Mouse (Mus musculus) cerebellum, adult (tissue): ENCODE data around the gene Psmd1.

Experiments used
- ATAC-seq: cut with Nextera tagmentation; 2 replicates; pipeline ENCODE4 v1.9.2; 2017; ENCODE audit warnings: mild to moderate bottlenecking, moderate library complexity, mixed read lengths; ENCODE audit not compliant: insufficient number of reproducible peaks, low FRiP score, low TSS enrichment

The Psmd1 gene

GRCm38 (mm10) chr1:86154133-86154823 is 90.1 kb downstream of the Psmd1 start, which contains the start of gene Armc9:
Gene Armc9 (plus strand): TSS chr1:86154780.
- peak; percentile 100 for ATAC-seq

DNA sequence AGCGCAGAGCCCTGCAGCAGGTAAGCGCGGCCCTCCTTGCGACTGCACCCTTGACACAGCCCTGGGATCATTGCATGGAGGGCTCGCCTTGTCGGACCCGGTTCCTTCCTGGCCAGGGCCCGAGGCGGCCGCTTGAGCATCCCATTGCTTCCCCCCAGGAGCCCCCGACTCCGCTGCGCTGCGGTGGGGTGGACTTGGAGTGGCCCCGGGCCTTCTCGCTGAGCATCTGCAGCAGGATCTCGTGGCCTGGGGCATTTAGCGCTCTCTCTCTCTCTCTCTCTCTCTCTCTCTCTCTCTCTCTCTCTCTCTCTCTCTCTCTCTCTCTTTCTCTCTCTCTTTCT is 90.6 kb downstream of the Psmd1 start:
- ATAC-seq: no peak

- no peak for ATAC-seq
Measured at GRCm38 (mm10) chr1:86156075-86156474, 91.9 kb downstream of the Psmd1 start.

GRCm38 (mm10) chr1:86156595-86156994 is 92.4 kb downstream of the Psmd1 start:
- ATAC-seq: no peak

GRCm38 (mm10) chr1:86160059-86160458 is 95.9 kb downstream of the Psmd1 start:
- no peak for ATAC-seq

GRCm38 (mm10) chr1:86160479-86160878 is 96.3 kb downstream of the Psmd1 start:
- ATAC-seq: no peak

DNA sequence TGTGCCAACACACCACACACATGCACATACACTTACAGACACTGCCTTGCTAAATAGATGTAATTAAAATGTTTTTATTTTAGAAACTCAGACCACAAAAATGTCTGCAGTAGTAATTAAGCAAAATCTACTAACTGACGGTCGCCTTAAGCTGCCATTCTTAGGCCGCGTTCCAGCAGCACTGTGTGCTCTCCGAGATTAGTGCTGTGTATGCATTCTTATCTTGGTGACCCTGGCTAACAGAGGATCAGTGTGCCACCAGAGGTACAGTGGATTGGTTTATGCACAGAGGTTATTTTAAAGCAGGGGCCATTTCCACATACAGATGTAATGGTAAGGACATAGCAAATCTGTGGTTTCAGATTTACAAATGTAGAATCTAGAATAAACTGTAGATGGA is 96.9 kb downstream of the Psmd1 start:
- ATAC-seq: no peak

DNA sequence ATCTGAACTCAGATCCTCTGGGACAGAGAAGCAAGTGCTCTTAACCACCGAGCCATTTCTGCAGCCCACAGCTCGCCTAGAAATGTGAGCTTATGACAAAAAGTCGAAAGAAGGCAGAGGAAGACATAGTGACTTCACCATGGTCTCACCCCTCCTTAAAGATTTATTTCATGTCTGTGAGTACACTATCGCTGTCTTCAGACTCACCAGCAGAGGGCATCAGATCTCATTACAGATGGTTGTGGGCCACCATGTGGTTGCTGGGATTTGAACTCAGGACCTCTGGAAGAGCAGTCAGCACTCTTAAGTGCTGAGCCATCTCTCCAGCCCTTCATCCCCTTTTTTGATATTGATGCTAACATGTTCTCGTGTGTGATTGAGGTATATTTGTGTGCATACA is 110.4 kb downstream of the Psmd1 start:
- ATAC-seq: no peak

GRCm38 (mm10) chr1:86176066-86176465 is 111.9 kb downstream of the Psmd1 start:
- ATAC-seq: no peak

GRCm38 (mm10) chr1:86178462-86179253 is 114.5 kb downstream of the Psmd1 start:
- ATAC-seq: peak; percentile 94

DNA sequence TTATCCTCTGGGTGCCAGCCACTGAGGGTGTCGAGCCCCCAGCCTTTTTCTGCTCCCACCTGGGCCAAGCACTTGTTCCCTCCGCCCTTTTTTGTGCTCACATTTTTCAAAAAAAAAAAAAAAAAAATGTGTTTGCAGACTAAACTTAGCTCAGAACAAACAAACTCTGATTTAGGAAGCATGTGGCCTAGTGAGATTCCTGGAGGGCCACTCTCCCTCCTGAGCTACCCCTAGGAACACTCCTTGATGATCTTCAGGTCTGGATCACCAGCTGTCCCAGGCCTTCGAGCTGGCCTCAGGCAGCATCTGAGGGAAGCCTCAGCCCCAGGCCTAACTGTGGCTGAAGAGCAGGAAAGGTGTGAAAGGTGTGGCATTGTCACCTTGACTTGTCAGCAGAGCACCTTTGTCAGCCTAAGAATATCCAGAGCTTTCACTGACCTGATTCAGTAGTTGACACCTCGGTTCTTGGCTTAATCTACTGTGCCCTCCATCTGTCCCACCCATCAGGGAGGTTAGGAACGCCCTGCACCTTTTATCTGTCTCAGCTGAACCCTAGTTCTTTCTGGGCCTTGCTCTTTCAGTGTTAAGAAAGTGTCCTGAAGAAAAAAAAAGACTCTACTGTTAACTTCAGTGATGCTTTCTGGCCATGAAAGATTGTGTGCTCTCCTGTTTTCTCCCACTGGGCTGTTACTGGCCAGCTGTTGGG is 118.0 kb downstream of the Psmd1 start:
- no peak for ATAC-seq

DNA sequence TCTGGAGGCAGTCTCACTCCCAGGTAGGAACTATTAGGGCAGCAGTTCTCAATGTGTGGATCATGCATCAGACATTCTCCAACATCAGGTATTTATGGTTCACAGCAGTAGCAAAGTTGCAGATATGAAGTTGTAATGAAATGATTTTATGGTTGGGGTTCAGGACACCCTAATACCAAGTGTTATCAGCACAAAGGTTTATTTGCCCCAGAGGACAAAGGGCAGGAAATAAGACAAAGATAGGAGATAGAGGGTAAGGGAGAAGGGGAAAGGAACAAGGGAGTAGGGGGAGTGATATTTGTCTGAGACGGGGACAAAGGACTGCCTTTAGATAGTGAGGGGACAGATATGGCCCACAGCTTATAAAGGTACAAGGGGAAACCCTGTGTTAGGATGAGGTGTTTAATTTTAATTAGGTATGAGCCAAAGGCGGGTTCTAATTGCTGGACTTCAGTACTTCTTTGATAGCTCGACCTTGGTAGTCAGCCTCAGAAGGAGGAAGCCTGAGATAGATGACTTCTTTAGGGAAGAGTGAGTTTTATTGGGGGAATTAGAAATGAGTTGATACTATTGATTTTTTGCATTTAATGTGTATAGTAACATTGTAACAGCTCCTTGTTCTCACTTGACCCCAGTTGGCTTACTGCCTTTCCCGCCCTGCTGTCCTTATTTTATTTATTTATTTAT is 119.5 kb downstream of the Psmd1 start:
- no peak for ATAC-seq

GRCm38 (mm10) chr1:86186762-86187161 is 122.6 kb downstream of the Psmd1 start:
- ATAC-seq: no peak

DNA sequence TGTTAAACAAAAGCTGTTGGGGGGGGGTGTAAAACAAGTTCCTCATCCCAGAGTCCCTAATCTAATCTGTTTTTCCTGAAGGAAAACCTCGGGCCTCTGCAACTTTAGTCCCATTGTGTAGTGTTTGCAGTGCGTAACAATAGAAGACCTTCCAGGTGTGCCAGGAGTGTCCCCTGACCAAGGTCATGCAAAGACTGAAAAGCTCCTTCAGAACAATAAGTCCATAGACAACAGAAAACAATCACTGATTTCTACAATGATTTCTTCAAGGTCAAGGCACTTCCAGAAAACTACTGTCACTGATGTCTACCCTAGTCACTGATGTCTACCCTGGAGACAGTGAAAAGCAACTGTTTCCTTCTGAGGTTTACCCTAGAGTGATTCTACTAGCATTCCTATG is 123.7 kb downstream of the Psmd1 start:
- ATAC-seq: no peak

GRCm38 (mm10) chr1:86188271-86188670 is 124.1 kb downstream of the Psmd1 start:
- no peak for ATAC-seq
